Mouse (Mus musculus) G1E (cell line): ENCODE data around the gene Samd7.

Source experiments
- CTCF ChIP-seq: IDR thresholded peaks from 2 replicates; pipeline ENCODE4 v1.5.1; 2012; ENCODE audit warnings: low read depth, low read length, inconsistent platforms, mixed read lengths
- GATA1 ChIP-seq: IDR thresholded peaks from 2 replicates; pipeline ENCODE4 v1.6.1; 2012; ENCODE audit warnings: borderline replicate concordance, low read length, inconsistent platforms, mixed read lengths
- GATA2 ChIP-seq: IDR thresholded peaks from 2 replicates; pipeline ENCODE4 v1.6.1; 2012; ENCODE audit warnings: low read depth, low read length, inconsistent platforms, borderline replicate concordance
- TAL1 ChIP-seq: conservative IDR thresholded peaks from 2 replicates; pipeline ENCODE4 v1.6.1; 2012; ENCODE audit warnings: low read depth, low read length, inconsistent platforms, mixed read lengths

DNA sequence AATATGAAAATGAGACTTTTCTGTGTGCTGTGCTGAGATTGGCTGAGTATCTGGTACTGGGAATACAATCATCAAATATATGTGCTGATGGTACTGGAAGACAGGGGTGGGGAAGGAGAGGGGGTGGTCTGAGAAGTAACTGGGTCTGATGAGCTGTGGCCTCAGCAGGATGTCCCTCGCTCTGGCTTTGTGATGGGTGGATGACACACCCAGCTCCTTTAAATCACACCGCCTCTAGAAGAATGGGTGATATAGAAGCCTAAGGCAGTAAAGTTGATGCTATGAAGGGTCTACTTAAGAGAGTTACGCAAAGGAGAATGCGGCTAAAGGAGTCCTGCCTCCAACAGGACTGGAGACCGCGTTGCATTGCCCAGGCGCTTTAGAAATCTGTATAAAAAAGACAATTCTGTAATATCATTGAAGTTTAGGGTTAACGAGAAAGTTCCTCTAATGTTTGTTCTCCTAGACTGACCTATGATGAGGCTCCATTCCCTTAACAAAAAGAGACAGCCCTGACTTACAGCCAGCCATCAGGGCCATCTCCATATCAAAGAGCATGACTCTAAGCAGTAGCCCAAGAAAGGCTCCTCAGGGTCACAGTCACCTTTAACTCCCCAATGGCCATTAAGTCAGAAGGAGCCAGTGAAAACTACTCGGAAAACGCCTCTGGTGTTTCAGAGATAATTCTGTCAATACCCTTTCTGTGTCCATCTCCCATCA is 21.8 kb upstream of the Samd7 start:
- TF ChIP-seq CTCF (no peak), TAL1 (no peak), GATA1 (no peak), GATA2 (no peak)
